Mouse (Mus musculus) cerebellum, adult 2 months (tissue): ENCODE results near the gene Gm45711.

Source experiments
- CTCF ChIP-seq: fragments of 200-500 bp; IDR thresholded peaks from 2 replicates; pipeline ENCODE4 v1.5.1; 2011; ENCODE audit warnings: low read depth, mild to moderate bottlenecking, control low read depth, low read length, moderate library complexity, borderline replicate concordance; ENCODE audit not compliant: insufficient read depth
- POLR2A ChIP-seq: fragments of 200-500 bp; IDR thresholded peaks from 2 replicates; pipeline ENCODE4 v1.6.1; 2011; ENCODE audit warnings: low read length, control low read depth, borderline replicate concordance; ENCODE audit not compliant: insufficient read depth

- TF ChIP-seq CTCF: no peak
- TF ChIP-seq POLR2A: no peak
Measured at GRCm38 (mm10) chr8:104232919-104233318, 77.0 kb downstream of the Gm45711 start.
